Mouse (Mus musculus): Measurements from ENCODE around the gene Sox12.

Sox12 gene

DNA sequence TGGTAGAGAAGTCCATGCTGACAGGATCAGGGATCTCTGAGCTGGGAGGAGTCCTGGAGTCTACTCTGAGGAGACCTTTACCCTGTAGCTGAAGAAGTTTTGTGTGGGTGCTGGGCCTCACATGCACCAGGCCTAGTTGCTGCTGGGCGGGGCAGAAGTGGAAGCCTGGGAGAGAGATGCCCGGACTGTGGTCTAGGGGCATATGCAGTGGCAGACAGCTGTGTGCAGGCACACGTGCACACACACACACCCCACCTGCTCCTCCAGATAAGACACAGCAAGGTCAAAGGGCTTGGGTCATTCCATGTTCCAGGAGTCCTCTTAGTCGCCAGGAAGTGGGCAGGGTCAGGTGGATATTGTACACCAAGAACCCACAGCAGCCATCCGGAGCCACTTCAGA lies 38.2 kb downstream of the Sox12 start:
- no peak for DNase-seq (ENCODE audit: low spot score in 2 of 2)

GRCm38 (mm10) chr2:152358977-152359376 lies 38.9 kb downstream of the Sox12 start:
- peak in 1 of 2 experiments; percentile 51 for DNase-seq (ENCODE audit: low spot score in 2 of 2)

GRCm38 (mm10) chr2:152357254-152357653 lies 40.6 kb downstream of the Sox12 start:
- no peak for DNase-seq (ENCODE audit: low spot score in 2 of 2)

GRCm38 (mm10) chr2:152349842-152350540 lies 47.9 kb downstream of the Sox12 start:
- DNase-seq (ENCODE audit: low spot score in 2 of 2), result no peak

GRCm38 (mm10) chr2:152349205-152349604 lies 48.7 kb downstream of the Sox12 start:
- no peak for DNase-seq (ENCODE audit: low spot score in 2 of 2)

GRCm38 (mm10) chr2:152347722-152348121 lies 50.1 kb downstream of the Sox12 start:
- no peak for DNase-seq (ENCODE audit: low spot score in 2 of 2)

- no peak for DNase-seq (ENCODE audit: low spot score in 2 of 2)
Observed at GRCm38 (mm10) chr2:152346776-152347465, 50.9 kb downstream of the Sox12 start.

DNA sequence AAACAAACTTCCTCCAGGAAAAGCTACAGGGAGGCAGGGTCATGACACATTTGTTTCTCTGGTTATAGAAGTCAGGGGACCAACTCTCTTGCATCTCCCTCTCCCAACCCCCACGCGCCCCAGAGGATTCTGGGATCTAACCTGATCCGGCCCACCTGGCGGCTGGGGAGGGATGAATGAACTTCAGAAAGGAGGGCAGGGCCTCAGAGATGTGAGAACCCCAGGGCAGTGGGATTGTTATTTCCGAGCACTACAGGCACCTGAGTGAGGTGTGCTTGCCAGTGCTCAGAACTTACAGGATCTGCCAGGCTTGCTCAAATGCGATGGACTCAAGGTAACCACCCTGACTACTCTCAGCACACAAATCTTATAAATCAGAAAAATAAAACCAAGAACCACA lies 52.5 kb downstream of the Sox12 start:
- no peak for DNase-seq (ENCODE audit: low spot score in 2 of 2)

DNA sequence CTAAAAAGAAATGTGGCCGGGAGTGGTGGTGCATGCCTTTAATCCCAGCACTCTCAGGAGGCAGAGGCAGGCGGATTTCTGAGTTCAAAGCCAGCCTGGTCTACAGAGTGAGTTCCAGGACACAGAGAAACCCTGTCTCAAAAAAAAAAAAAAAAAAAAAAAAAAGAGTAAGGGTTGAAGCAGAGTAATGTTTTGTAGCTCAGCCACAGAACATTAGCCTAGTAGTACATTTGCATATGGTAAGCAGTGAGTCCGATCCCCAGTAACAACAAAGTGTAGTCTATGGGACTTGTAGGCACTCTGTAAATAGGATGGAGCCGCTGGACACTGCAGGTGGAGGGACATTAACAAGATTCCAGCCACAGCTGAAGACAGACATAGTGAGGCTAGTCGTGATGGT lies 53.0 kb downstream of the Sox12 start:
- DNase-seq (ENCODE audit: low spot score in 2 of 2), result no peak

DNA sequence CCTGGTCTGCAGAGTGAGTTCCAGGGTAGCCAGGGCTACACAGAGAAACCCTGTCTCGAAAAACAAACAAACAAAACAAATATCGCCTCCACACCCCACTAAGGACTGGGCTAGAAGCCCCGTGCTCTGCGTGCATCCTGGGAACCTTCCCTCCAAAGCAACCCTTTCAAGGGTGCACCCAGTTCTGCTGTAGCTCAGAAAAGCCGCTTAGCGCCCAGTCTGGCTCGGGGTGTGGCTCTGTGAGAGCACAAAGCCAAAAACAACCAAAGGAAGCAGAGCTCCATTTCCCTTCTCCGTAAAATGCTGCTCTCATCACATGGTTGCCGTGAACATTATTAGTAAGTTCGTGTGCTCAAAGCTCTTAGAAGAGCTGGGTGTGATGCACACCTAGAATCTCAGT lies 53.5 kb downstream of the Sox12 start:
- no peak for DNase-seq (ENCODE audit: low spot score in 2 of 2)
